Mouse (Mus musculus) MEL-GATA-1-ER (cell line): ENCODE results near the gene Usp53.

Experiments
- DNase-seq: peaks from one replicate; pipeline ENCODE4 v3.0.0-alpha.2; 2012; ENCODE audit warnings: low read depth; ENCODE audit errors: extremely low read depth

Gene Usp53

DNA sequence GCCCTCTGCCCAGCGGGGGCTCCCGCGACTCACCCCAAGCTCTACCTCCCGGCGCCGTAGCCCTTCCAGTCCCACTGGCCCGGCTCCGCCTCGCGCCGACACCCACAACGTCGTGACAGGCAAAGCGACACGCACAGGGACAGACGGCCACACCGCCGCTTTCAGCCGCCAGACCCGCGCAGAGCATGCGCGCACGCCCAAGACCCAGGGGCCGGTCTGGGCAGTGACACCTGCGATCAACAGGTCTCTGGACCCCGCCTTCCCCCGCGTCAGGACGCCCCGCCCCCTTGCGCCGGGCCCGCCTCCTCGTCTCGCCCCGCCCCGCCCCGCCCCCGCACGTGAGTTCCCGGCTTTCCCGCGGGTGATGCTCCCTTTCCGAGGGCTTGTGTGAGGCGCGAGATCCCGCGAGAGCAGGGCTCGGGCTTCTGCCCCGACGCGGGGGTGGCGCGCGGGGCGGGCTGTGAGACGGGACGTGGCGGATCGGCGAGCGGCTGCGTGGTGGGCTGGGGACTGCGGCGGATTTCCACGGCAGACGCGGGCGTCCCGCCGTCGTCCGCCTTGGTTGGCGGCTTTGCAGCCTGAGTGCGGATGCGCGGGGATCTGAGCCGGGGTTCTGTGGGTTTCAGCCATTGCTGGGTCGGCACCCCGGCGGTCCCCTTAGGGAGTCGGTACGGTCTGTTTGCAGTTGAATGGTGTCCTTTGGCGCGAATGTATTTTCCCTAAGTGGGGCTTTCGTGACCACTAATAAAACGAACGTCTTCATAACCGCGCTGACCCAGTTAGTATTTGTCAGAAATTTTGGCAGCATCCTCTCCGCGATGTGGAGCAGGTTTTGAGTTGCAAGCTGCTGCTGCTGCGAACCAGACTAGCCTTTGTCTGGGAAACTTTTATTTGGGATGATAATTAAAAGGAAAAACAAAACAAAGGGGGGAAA, at the start of gene Usp53:
Usp53 (minus strand) TSS at position 262 of the 934 bp plus-strand sequence.
- DNase-seq: peak; percentile 76

DNA sequence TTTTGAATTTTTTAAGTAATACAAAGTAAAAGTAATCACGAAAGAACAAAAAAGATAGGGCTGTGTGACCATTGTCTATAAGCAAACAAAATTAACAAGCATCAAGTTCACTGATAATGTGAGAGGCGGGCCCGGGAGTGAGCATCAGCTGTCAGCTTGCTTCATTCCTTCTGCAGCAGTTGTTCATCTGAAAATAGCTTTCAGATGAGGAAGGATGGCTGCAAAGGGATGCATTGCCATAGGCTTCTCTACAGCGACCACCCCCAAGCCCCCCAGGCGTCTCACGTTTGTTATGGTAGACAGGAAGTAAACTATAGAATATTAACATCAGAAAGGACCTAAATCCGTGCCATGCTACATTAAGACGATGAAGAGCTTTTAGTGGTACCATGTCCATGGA, 49.5 kb upstream of the Usp53 start:
- no peak for DNase-seq

DNA sequence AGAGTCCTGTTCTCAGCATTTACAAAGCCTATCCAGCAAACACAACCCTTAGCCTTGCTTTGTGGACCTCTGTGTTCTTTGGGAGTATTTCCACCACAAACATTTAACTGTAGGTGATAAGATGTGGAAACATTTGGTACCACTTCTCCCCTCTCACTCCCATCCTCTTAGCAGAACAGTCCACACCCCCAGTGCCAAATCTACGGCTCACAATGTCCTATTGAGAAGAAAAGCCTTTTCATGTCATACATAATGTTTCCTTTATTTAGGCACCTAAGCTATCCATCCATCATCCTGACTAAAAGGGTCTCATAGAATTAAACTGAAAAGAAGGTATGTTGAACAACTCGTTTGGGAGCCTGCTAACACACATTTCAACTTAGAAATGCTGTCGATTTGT, 41.3 kb upstream of the Usp53 start:
- DNase-seq: no peak

DNA sequence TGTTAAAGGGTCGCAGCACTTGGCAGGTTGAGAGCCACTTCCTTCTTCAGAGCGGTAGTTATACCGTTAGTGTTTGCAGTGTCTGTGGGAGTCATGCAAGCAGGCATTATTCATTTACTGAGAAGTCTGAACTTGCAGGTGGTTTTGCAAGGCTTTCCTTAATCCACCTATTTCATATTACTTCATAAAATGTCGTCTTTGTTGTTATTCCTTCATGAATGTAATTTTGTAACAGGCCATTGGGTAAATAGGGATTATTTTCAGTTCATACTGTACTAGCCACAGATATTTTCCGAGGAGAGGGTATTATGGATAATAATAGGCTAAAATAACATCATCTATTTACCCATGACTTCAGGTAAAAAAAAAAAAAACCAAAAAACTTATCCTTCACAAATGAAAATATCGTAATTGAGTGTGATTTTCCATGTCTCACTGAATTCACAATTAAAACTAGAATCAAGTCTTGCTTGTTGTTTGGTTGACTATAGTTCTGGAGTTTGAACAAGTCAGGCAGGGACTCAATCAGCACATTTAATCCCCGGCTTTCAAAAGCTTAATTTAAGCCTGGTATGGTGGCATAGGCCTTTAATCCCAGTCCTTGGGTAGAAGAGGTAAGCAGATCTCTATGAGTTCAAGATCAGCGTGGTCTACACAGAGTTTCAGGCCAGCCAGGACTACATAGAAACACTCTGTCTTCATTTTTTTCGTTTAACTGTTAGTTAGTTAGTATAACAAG, 40.4 kb upstream of the Usp53 start:
- DNase-seq: no peak

DNA sequence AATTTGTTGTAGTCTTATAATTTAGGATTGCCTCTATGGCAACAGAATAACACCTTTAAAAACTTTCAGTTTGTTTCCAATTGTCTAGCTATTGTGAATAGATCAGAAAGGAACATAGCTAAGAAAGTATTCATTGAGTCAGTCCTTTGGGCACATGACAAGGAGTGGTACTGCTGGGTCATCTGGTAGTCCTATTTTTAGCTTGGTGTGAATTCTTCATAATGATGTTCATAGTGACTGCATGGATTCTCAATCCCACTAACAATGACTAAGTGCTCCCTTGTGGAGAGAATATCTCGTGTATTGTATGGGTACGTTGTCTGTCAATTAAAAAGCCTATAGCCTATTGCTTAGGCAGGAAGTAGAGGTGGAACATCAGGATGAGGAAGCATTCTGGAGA, 34.5 kb upstream of the Usp53 start:
- no peak for DNase-seq

DNA sequence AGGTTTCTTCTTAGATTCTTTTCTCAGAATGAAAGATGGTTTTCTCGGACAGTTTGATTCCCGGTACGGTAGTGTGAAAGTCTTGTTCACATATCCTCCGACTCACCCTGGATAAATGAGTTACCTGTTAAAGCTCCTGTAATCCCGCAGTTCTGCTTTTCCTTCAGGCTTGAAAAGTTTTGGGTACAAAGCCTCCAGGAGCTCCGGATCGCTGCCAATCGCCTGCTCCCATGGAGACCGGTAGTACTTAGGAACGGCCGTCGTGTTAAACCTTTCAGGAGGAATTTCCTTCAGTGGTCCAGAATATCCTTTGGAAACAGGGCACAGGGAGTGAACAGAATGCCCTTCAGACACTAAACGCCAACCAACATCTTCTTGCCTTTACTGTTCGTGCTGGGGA, 29.2 kb upstream of the Usp53 start:
- no peak for DNase-seq

DNA sequence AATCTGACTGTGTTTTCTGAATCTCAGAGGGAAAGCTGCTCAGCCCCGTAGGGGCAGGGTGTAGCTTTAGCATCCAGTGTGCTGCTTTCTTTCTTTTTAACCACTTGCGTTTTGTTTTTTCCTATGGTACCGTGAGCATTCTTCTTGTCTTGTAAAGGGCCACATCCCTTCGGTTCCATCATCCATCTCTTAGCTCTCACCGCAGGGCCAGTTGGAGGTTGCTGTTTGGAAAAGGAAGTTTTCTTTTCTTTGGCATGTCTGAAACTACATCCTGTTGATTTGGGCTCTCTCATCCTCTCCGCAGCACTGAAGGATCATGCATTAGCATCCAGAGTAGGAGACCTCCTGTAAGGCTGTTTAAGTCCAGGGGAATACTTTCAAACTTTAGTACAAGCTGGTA, 25.1 kb upstream of the Usp53 start:
- no peak for DNase-seq

DNA sequence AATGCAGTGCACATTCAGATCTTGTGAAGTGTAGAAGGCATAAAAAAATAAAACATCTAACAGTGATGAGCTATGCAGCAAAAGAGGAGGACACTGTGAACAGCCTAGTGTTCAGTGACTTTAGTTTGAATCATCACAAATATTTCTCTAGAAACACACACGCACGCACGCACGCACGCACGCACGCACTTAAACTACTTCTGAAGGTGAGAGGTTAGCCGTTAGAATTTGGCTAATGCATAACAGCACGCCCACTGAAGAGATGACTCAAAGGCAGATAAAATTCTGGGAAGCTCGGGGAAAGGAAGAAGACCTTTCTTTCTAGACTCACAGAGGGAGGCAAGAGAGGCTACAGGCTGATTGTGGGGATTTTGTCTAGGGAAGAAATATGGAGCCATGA, 23.1 kb upstream of the Usp53 start:
- DNase-seq: no peak

DNA sequence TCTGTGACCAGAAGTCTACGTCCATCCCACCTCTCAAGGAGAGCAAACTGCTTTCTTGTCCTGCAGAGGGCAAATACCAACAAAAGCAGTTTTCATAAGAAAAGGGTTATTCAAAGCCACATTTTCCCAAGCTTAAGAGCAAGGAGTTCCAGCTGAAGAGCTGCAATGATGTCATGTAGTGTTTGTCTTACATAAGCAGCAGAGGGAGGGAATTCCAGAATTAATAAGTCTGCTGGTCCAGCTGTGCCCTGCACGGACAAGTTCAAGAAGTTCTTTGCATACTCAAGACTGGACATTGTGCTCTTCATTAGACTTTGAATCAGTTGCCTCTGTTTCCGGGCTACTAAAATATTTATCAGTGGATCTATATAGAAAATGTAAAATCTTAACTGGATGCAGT, 16.7 kb upstream of the Usp53 start:
- DNase-seq: no peak

DNA sequence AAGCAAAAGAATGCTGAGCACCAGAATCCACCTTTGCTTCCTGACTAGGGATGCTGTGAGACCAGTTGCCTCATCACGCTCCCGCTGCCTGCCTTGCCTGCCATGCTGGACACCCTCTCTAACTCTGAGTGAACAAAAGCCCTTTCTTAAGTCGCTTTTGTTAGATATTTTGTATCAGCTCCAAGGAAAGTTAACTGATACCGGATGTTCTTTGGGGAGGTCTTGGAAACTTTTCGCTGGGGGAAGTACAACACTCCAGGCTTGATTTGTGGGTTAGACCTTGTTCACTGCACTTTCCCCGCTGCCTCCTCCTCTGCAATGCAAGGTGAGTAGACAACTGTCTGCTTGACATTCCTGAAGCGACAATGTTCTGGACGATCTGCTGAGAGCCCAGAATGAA, 14.2 kb upstream of the Usp53 start:
- no peak for DNase-seq

DNA sequence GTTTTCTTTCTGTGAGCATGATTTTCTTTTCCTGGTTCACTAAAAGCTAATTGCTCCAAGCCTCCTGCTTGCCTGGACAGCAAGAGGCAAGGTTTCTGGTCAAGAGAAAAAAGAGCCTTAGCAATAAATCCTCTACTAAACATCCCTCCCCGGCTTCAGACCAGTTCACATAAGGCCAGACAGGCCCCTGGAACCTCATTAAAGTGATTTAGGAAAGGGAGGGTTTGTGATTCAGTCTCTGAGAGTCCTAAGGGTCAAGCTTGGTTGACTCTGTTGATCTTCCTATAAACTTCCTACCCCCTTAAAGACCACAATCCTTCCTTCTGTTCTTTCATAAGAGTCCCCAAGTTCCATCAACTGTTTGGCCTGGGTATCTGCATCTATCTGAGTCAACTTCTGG, 12.7 kb upstream of the Usp53 start:
- no peak for DNase-seq

DNA sequence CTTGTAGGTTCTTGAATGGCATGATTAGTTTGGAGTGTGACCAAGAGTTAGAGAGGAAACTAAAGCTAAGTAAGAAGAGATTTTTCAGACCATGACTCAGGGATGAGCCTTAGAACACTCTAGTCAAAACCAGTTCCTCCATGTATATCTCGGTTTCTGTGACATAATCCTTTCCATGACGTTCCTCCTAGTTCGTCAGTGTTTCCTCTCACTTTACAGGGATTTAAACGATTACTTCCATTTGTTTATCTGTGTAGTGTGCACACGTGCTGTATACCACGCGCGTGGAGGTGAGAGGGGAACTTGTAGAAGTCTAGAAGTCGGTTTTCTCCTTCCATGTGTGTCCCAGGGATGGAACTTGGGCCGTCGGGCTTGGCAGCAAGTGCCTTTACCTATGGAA, 2.6 kb upstream of the Usp53 start:
- DNase-seq: no peak

DNA sequence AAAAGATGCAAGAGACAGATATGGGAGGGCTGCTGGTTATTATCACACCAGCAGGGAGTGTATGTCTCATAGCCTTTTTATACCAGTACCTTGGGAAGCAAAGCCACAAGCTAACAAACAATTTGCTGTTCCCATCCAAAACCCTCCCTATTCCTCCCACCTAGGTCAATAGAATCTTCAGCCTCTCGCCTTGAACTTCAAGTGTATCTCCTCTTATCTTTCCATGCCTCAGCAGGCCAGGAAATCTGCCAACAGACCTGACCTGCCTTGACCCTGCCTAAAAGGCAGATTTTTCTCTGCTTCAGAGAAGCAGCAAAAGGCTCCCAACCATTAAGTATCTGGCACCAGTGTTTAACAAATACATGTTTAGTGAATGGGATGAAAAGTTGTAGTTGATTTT, 2.1 kb upstream of the Usp53 start:
- DNase-seq: no peak

DNA sequence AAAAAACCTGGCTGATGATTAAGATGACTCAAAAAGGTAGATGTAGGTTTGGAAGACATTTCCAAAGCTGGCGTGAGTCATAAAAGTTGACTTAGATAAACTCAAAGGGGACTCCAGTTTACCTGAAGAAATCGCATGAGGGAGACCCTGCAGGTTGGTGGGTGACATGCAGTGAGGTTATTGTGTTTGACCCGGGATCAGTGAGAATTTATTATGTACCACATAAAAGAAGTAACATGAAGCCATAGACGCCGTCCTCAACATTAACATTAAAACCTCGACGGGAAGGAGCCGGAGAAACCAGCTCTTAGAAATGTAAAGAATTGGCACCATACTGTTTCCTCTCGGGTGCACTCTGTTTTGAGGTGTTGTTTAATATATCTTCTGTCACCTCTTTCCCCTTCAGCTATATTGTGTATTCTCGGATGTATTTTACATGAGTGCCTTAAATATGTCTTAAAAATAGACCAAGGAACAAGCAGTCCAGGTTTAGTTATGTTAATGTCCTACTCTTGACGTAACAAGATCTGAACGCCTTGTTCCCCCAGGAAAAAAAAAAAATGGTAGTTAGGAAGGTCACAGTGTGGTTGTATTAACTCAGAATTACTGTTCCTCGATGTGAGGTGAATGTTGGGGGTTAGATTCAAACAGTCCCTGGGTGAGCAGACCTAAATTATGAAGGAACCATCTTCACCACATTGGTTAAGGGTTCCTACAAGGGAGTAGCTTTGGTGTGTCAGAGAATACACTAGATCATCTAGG, 1.1 kb upstream of the Usp53 start:
- DNase-seq: peak; percentile 21

DNA sequence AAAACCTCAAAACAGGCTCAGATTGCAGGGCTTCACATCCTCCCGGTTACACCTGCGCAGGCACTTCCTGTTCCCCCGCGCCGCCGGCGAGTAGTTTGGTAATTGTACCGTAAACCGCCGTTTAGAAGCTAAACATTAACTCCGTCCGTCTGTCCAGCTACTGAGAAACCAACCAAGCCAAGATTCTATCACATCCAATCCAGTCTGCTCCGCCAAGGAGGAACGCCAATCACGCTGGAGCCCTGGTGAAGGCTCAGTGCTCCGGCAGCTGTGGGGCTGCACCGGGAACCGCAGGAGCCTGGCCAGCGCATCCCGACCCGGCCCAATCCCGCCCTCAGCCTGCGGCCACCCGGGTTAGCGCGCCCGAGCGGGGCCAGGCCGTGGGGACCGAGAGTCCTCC, 461 bp downstream of the Usp53 start:
- DNase-seq: peak; percentile 54

DNA sequence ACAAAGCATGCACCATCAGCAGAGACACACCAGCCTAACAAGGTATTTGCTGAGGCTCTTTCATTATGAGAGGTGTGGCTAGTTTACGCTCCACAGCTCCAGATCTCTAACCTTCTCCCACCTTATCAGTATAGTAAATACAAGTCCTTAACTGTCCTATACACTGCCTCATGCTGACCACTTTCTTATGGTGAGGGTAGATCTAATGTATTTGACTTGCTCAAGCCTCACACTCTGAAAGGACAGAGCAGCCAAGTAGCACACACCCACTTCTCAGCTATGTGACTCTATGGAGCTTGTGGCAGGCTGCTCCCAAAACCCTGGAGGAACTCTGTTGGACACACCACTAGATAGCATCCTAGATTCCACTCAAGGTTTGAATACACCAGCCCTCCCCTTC, 8.3 kb downstream of the Usp53 start:
- no peak for DNase-seq

DNA sequence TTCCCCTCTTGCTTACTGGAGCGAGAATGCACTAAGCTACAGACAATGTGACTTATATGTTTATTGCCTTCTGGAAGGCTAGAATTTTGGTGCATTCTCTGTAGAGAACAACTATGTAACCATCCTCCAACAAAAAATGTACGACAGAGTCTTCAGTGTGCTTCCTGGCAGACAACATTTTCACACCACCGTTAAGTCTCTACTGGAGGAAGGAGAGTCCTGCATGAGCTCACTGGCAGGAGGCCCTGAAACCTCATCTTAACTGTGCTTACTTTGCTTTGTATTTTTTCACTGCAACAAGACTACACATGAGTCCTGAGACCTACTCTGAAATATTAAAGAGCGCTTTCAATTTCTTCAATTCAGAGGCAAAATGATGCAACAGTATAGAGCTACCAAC, 8.9 kb downstream of the Usp53 start:
- no peak for DNase-seq

DNA sequence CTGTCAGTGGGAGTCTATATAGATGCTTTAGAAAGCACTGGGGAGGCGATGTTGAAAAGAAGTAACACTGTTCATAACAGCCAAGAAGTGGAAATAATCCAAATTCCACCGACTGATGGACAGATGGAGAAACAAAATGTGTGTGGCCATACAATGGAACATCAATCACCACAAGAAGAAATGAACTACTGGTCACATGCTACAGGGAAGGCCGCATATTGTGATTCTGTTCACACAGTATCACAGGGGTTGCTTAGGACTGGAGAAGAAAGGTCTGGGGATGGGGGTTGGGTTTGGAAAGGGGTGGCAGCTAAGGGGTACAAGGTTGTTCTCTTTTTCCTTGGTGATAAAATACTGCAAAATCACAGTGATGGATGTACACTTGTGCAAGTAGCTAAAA, 9.5 kb downstream of the Usp53 start:
- no peak for DNase-seq

DNA sequence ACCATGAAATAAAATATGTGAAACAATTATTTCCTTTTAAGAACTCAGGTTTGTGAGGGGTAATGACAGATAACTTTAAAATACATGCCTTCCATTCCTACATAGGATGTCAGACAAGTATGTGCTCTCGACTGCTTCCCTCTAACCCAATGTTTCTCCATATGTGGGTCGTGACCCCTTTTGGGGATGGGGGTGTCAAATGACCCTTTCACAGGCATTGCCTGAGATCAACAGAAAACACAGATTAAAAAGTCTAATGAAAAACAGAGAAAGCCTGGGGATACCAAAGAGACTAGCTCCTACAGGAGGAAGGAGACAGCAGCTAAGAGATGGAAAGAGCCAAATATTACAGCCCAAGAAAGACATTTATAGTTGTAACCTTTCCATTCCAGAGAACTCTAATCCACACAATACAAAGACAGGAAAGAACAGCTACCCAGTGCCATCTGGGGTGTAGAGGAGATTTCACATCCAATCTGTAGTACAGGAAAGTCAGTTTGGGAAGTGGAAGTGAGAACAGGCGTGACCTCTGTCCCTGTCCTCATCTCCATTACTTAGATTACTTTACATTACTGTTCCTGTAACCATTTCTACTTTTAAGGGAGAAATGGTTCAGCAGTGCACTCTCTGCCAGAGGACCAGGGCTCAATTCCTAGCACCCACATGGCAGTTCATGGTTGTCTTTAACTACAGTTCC, 12.0 kb downstream of the Usp53 start:
- DNase-seq: no peak

DNA sequence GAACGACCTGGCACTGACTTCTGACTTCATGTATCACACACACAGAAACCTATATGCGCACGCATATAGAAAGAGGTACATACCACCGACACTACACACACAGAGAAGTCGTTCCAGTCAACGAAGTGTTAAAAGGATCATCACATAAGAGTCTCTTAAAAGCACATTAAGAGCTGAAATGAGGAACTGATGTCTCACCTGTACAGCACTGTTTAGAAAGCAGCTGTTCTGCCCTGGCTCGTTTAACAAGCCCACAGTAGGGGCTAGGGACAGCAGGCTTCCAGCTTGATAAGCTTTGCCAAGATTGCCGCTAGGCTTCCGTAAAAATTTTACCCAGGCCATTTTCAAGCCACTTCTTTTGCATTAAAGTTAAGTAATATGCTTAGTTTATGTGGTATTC, 15.9 kb downstream of the Usp53 start:
- DNase-seq: no peak

DNA sequence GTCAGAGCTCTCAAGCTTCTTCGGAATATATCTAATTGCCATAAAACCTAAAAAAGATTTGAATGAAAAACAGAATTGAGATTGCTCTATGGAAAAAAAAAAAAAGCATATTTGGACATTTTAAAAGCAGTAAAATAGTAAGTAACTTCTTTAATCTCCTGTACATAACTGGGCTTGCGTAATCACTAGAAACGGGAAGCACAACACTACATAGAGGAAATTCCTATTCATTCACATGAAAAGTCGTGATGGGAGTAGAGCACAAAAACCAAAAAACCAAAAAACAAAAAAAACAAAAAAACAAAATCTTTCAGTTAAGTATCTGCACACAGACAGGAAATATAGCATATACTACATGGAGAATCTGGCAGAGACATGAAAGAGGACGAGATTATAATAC, 20.0 kb downstream of the Usp53 start:
- no peak for DNase-seq
